Mouse (Mus musculus) T-helper 2 cell (primary cell): ENCODE results near the gene Ubap1.

Experiments
- in situ Hi-C: fragments of 300-600 bp; cut with MboI, MseI; formaldehyde crosslinking; loops from one replicate; pipeline ENCODE4 v1.15.1; 2025; ENCODE audit warnings: high pct_unique_total_duplicates

Gene Ubap1

DNA sequence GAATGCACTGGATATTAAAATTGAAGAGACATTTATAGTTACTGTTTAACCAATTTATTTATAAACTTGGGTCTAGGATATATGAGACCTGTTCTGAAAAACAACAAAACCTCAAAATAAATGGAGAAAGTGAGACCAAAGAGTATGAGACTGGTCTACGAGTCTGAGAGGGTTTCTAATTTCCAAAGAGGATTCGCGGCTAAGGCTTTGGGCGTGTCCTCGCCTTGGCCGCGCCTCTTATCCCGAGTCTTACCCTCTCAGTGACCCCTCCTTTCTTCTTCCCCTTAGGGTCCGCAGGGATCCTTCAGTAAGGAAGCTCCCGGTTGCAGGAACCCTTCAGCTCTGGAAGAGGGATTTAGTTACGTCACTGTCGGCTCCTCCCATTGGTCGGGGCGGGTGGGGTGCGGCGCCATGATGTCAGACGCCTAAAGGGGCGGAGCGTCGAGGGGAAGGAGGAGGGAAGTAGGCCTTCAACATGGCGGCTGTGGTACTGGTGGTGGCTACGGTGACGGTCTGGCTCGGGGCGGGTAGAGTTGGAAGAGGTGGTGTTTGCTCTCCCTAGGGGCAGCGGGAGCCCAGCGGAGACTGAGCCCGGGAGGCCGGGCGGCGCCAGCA lies at the start of gene Ubap1:
TSS of gene Ubap1 (plus strand) at position 413 of the 615 bp plus-strand sequence.
- in situ Hi-C loops: no loop called here

- in situ Hi-C loops: loop anchor here (10.0 kb wide), 1 partner anchor 1039 kb away; the partner anchor contains the start of genes Smim27 and Topors
These were observed 45.1 kb upstream of the Ubap1 start for GRCm38 (mm10) chr4:41303671-41304070.

- in situ Hi-C loops: loop anchor here (10.0 kb wide), 1 partner anchor 1040 kb away; the partner anchor contains the start of genes Smim27 and Topors
These were observed 44.5 kb upstream of the Ubap1 start for GRCm38 (mm10) chr4:41304302-41304701.

DNA sequence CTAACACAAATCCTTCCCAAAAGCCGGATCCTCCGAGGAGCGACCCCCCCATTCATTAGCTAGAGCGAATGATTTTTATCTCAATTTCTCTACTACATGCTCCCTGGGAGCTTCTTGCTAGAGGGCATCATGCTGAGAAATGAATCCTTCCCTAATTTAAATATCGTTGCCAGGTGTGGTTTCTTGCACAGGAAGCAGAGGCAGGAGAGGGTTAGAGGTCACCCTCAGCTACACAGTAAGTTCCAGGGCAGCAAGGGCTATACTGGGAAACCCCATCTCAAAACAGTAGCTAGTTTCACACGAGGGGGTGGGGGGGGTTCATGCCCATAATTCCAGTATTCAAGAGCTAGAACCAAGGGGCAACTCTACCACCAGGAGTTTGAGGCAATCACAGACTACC lies 41.4 kb upstream of the Ubap1 start:
- in situ Hi-C loops: loop anchor here (10.0 kb wide), 1 partner anchor 1043 kb away; the partner anchor contains the start of genes Smim27 and Topors

- in situ Hi-C loops: no loop called here
These were observed 37.9 kb upstream of the Ubap1 start for GRCm38 (mm10) chr4:41310567-41311563.

DNA sequence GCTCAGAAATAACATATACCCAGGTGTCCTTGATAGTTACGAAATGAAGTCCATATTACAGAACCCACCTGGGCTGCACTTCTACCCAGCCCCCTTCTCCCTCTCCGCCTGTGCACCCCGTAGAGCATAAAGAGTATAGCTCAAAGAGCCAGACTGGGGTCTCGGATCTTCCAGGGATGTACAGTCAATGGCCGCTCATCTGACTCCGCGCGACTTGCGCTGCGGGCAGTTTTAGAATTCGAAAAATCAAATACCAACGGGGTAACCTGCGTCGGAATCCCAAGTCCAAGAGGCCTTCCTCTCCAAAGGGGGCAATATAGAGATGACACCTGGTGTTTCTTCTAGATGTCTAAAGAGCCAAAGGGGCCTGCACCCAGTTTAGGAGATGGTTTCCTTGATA lies 35.1 kb upstream of the Ubap1 start:
- in situ Hi-C loops: no loop called here

DNA sequence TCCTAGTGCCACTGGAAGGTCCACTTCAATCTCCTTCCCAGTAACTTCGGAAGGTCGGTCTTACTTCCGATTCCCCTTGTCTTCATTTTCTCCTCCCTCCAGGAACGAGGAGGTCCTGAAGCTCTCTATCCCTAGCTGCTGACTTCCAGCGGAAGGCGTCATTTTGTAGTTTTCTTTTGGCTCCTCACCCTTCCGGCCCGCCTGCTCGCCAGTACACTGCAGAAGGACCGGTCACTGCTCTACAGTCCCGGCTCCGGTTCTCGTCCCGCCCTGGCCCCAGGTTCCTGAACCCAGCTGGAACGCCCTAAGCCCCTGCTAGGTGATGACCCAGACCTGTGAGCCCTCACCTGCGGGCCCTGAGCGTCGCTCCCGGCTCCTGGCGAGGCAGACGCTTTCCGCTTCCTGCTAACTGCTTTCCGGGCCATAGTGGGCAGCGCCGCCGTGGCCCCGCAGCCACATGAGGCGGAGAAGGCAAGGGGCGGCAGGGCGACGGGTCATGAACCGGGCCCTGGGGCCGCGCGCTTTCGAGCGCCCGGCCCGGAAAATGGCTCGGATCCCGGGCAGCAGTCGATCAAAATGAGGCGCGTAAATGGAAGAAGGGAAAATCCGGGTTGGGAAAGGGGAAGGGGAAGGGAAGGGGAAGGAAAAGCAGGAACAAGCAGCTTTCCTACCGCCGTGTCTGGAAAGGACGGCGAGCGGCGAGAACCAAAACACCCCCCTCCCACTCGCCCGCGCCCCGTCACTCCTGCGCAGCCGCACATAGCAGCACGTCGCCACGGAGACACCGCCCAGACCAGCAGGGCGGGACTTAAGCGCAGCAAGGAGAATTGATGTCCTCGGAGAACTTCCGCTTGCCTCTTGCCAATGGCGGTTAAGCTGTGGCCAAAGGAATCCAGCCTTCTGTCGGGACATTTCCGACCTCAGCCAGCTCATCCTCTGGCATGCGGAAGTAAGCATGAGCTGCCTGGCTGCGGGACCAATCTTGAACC lies 34.4 kb upstream of the Ubap1 start, which contains the start of gene Dcaf12:
TSS of gene Dcaf12 (minus strand) at position 749 of the 989 bp plus-strand sequence.
- in situ Hi-C loops: no loop called here

- in situ Hi-C loops: no loop called here
These were observed 33.6 kb upstream of the Ubap1 start for GRCm38 (mm10) chr4:41315173-41315572.

DNA sequence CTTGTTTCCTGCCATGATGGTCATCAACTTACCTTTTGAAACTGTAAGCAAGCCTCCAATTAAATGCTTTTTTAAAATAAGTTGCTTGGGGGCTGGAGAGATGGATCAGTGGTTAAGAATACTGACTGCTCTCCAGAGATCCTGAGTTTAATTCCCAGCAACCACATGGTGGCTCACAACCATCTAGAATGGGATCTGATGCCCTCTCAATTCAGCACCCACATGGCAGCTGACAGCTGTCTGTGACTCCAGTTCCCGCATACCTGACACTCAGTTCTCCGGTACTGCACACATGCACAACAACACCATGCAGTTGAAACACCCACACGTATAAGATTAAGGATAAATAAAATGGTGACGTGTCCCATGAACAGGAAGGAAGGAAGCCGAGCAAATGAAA lies 30.5 kb upstream of the Ubap1 start:
- in situ Hi-C loops: no loop called here

DNA sequence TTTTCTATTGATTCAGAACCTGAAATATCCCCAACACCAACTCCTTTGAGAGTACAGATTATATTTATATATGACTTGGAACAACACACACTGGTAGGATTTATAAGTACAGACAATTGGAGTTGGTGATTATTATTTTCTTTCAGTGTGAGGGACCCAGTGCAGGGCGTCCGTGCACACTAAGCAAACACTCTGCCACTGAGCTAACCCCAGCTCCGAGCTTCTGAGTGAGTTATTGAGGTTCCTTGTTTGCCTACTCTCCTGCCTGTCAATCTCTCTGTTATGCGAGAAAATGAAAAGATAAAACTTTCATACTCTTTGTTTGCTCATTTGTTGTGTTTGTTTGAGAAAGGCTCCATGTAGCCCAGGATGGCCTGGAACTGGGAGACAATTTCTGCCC lies 27.8 kb upstream of the Ubap1 start:
- in situ Hi-C loops: no loop called here

GRCm38 (mm10) chr4:41326876-41327275 lies 21.9 kb upstream of the Ubap1 start:
- in situ Hi-C loops: no loop called here

DNA sequence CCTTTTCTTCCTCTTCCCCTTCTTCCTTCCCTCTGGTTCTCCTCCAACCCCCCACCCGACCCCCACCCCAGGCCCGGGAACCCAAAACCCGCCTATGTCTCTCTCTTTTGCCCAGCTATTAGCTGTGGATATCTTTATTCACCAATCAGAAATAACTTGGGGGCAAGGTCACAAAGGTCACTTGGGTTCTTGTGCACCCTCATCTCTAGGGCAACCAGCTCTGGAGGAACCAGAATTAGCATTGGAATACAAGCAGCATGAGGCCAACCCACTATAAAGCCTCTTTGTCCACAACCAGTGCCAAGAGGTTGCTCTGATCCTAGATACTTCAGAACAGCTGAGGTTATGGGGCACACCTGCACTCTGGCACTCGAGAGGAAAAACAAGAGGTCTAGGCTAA lies 19.3 kb upstream of the Ubap1 start:
- in situ Hi-C loops: no loop called here

DNA sequence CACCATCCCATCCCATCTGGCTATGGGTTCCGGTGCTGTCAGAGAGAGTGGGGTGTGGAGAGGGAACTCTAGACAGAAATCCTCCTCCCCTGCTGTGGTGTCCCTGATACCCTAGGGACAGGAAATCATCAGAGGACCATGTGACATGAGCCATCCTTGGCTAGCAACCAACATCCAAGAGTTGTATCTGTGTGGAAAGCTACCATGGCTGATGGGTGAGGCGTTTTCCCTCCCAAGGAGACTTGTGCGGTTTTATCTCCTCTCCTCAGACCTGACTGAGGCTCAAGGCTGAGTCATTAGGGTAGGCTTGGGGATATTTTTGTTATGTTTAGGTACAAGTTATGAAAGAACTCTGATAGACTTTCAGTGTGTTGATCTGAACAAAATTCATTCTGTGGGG lies 17.7 kb upstream of the Ubap1 start:
- in situ Hi-C loops: no loop called here

DNA sequence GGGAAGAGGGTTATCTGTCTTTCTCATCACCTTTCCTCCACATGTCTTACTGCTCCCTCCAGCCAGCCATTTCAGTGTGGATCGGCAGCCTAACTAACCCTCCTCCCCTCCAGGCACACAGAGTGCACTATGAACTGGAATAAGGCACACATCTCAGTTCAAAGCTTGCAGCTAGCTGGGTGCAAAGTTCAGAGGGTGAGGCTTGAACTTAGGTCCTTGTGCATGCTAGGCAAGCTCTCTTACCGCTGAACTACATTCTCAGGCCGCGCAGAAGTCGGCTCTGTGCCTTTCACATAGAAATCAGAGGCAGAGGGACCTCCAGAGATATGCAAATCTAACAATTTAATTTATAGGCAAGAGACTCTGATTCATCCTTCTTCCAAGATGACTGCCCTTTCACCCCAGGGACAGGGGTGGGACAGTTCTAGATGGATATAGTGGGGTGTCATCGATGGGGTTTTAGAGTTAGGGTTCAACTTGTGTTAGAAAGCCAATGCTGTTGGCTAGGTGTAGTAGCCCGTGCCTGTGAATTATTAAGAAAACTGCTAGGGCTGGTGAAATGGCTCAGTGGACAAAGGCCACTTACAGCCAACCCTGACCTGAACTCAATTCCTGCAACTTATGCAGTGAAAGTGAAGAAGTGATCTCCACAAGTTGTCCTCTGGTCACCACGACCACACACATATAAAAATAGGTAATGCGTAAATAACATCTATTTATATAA lies 16.9 kb upstream of the Ubap1 start:
- in situ Hi-C loops: no loop called here

DNA sequence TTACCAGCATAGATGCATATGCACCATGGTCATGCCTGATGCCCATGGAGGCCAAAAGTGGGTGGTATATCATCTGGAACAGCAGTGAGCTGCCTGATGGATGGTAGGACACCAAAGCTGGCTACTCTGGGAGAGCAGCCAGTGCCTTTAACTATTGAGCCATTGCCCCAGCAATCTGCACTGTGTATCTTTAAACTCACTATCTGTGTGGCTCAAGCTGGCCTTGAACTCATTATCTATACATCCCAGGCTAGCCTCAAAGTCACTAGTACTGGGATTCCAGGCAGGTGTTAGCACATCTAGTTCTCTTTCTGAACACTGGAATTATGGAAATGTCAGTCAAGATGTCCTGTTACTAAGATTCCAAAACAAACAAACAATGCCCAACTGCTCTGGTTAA lies 12.2 kb upstream of the Ubap1 start:
- in situ Hi-C loops: no loop called here

- in situ Hi-C loops: no loop called here
These were observed 7.8 kb upstream of the Ubap1 start for GRCm38 (mm10) chr4:41340912-41341550.

GRCm38 (mm10) chr4:41346011-41346410 lies 2.8 kb upstream of the Ubap1 start:
- in situ Hi-C loops: no loop called here

GRCm38 (mm10) chr4:41347839-41348238 lies 957 bp upstream of the Ubap1 start:
- in situ Hi-C loops: no loop called here

- in situ Hi-C loops: no loop called here
These were observed 399 bp downstream of the Ubap1 start for GRCm38 (mm10) chr4:41349199-41349591.

GRCm38 (mm10) chr4:41352758-41353157 lies 4.0 kb downstream of the Ubap1 start:
- in situ Hi-C loops: no loop called here
